Mouse (Mus musculus) kidney, adult 2 months (tissue): ENCODE measurements around the gene Gpa33.

ENCODE experiments used
- CTCF ChIP-seq: fragments of 200-500 bp; conservative IDR thresholded peaks from 2 replicates; pipeline ENCODE4 v1.5.1; 2011; ENCODE audit warnings: low read depth, mild to moderate bottlenecking, control low read depth, low read length, moderate library complexity, mixed read lengths; ENCODE audit not compliant: insufficient read depth, insufficient read length
- POLR2A ChIP-seq: fragments of 200-500 bp; IDR thresholded peaks from one replicate; pipeline ENCODE4 v1.6.1; 2011; ENCODE audit warnings: low read depth, low read length, control low read depth

GRCm38 (mm10) chr1:166102920-166103608 lies 27.0 kb upstream of the Gpa33 start:
- TF ChIP-seq POLR2A = no peak
- TF ChIP-seq CTCF = peak; percentile 40
